Mouse (Mus musculus) bone marrow, adult 2 months (tissue): ENCODE results near the gene Fras1. TPM values are rescaled to one million over a fixed set of nuclear protein-coding genes. Genes with fewer than 3 reads are reported as not detected.

Experiments used
- H3K27ac ChIP-seq: fragments of 200-500 bp; 2 replicates; pipeline ENCODE4 v1.5.1; 2012; ENCODE audit warnings: low read depth, mild to moderate bottlenecking, control low read depth, inconsistent platforms, low read length; ENCODE audit not compliant: control insufficient read depth, poor library complexity, insufficient read depth
- H3K4me1 ChIP-seq: fragments of 200-500 bp; 2 replicates; pipeline ENCODE4 v1.6.1; 2011; ENCODE audit warnings: low read length; ENCODE audit not compliant: control insufficient read depth, insufficient read depth
- H3K4me3 ChIP-seq: fragments of 200-500 bp; replicated peaks from 2 replicates; pipeline ENCODE3; 2011; ENCODE audit warnings: mild to moderate bottlenecking, low read depth, low read length, control low read depth; ENCODE audit not compliant: control insufficient read depth
- CTCF ChIP-seq: fragments of 200-500 bp; IDR thresholded peaks from 2 replicates; pipeline ENCODE4 v1.5.1; 2011; ENCODE audit warnings: low read length, control low read depth; ENCODE audit not compliant: control insufficient read depth, insufficient read depth
- POLR2A ChIP-seq: fragments of 200-500 bp; IDR thresholded peaks from 2 replicates; pipeline ENCODE4 v1.6.1; 2011; ENCODE audit warnings: low read depth, mild to moderate bottlenecking, control low read depth, low read length, borderline replicate concordance; ENCODE audit not compliant: control insufficient read depth
- WGBS: fragments of 180-500 bp; shearing (Covaris S2); methylation state at CpG from one replicate; pipeline ENCODE4 v1.1.7; 2018; 5-methylcytosine and 5-hydroxymethylcytosine counted together
- polyA plus RNA-seq: library from polyadenylated mRNA; stranded (reverse); fragments of >200 nt; gene quantifications from 2 replicates; pipeline ENCODE4 v1.2.4, GENCODE M21; 2011; ENCODE audit warnings: low replicate concordance; ENCODE audit not compliant: missing spikeins, insufficient read depth, insufficient read length

The Fras1 gene
- polyA plus RNA-seq, 1 experiment: not detected

- no peaks in the 10 kb centered on the region for H3K4me1 ChIP-seq
- no peak overlapping the region for H3K27ac ChIP-seq
- TF ChIP-seq POLR2A: no peak
- no peak for TF ChIP-seq CTCF
- WGBS: 83% methylated on average over 5 of the region's 5 CpGs
- no peak overlapping the region for H3K4me3 ChIP-seq
Measured at GRCm38 (mm10) chr5:96545994-96546393, 172.2 kb downstream of the Fras1 start.

- H3K27ac ChIP-seq: no peak overlapping the region
- TF ChIP-seq CTCF (no peak), POLR2A (no peak)
- H3K4me1 ChIP-seq: no peaks in the 10 kb centered on the region
- 78% methylated on average over 12 of the region's 12 CpGs for WGBS
- no peak overlapping the region for H3K4me3 ChIP-seq
Measured at GRCm38 (mm10) chr5:96554940-96555679, 181.4 kb downstream of the Fras1 start.

- WGBS: 61% methylated on average over 8 of the region's 8 CpGs
- no peak for TF ChIP-seq CTCF
- no peak for TF ChIP-seq POLR2A
- Histone ChIP-seq H3K4me3 (no peak overlapping the region), H3K4me1 (no peaks in the 10 kb centered on the region), H3K27ac (no peak overlapping the region)
Measured at GRCm38 (mm10) chr5:96558049-96558804, 184.5 kb downstream of the Fras1 start.

GRCm38 (mm10) chr5:96574586-96574985, 200.8 kb downstream of the Fras1 start:
- H3K4me1 ChIP-seq: no peaks in the 10 kb centered on the region
- H3K27ac ChIP-seq: no peak overlapping the region
- 59% methylated on average over 4 of the region's 4 CpGs for WGBS
- TF ChIP-seq POLR2A (no peak), CTCF (no peak)
- no peak overlapping the region for H3K4me3 ChIP-seq

- no peaks in the 10 kb centered on the region for H3K4me1 ChIP-seq
- 56% methylated on average over 3 of the region's 3 CpGs for WGBS
- H3K27ac ChIP-seq: no peak overlapping the region
- H3K4me3 ChIP-seq: no peak overlapping the region
- TF ChIP-seq POLR2A (no peak), CTCF (no peak)
Measured at GRCm38 (mm10) chr5:96578705-96579104, 204.9 kb downstream of the Fras1 start.

- H3K4me3 ChIP-seq: no peak overlapping the region
- TF ChIP-seq POLR2A: no peak
- no peak for TF ChIP-seq CTCF
- 77% methylated on average over 5 of the region's 5 CpGs for WGBS
- H3K27ac ChIP-seq: no peak overlapping the region
- H3K4me1 ChIP-seq: no peaks in the 10 kb centered on the region
Measured at GRCm38 (mm10) chr5:96579938-96580337, 206.2 kb downstream of the Fras1 start.

- no peak overlapping the region for H3K27ac ChIP-seq
- TF ChIP-seq CTCF (no peak), POLR2A (no peak)
- H3K4me3 ChIP-seq: no peak overlapping the region
- H3K4me1 ChIP-seq: no peaks in the 10 kb centered on the region
- WGBS: 82% methylated on average over 5 of the region's 5 CpGs
Measured at GRCm38 (mm10) chr5:96584730-96585129, 211.0 kb downstream of the Fras1 start.

GRCm38 (mm10) chr5:96590621-96591020, 216.9 kb downstream of the Fras1 start:
- Histone ChIP-seq H3K4me3 (no peak overlapping the region), H3K4me1 (no peaks in the 10 kb centered on the region), H3K27ac (no peak overlapping the region)
- TF ChIP-seq POLR2A (no peak), CTCF (no peak)
- WGBS: 83% methylated on average over 6 of the region's 6 CpGs

GRCm38 (mm10) chr5:96595793-96596192, 222.0 kb downstream of the Fras1 start:
- Histone ChIP-seq H3K4me1 (no peaks in the 10 kb centered on the region), H3K27ac (no peak overlapping the region), H3K4me3 (no peak overlapping the region)
- WGBS: 68% methylated on average over 5 of the region's 5 CpGs
- TF ChIP-seq CTCF: no peak
- no peak for TF ChIP-seq POLR2A
